Mouse (Mus musculus): Measurements from ENCODE around the gene Tent5b.

Tent5b gene

DNA sequence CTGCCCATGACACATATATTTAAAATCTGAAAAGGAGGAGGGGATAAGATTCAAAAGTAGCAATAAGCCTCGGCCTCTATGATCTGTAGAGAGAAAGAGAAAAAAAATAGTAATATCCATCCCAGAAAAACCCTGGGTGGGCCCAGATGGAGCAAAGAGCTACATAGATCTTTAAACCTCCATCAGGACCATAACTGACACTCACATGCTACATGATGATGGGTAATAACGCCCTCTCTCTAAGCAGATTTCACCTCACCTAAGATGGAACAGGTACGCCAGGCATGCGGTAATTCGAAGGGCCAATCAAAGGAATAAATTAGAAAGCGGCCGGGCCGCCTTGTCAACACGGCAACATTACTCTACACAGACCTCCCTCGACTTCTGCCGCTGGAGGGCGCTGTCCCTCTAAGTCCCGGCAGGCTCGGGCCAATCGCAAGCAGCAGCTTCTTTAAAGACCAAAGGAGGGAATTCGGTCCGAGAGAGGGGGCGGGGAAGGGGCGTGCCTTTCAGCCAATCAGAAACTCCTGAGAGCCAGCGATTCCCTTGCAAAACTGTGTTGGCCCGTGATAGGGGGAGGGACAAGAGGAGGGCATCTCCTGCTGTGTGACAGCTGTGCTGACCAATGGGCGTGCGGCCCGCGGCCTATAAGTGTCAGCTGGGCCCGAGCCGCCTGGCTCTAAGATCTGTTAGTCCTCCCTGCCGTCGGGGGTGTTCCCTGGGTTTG is at the start of gene Tent5b:
TSS of gene Tent5b (plus strand) at position 675 of the 727 bp plus-strand sequence.
- peak; percentile 91 to 93 for DNase-seq (ENCODE audit: low spot score in 2 of 2)

GRCm38 (mm10) chr4:133431508-133431907 is 48.4 kb upstream of the Tent5b start:
- DNase-seq (ENCODE audit: low spot score in 2 of 2), result no peak

DNA sequence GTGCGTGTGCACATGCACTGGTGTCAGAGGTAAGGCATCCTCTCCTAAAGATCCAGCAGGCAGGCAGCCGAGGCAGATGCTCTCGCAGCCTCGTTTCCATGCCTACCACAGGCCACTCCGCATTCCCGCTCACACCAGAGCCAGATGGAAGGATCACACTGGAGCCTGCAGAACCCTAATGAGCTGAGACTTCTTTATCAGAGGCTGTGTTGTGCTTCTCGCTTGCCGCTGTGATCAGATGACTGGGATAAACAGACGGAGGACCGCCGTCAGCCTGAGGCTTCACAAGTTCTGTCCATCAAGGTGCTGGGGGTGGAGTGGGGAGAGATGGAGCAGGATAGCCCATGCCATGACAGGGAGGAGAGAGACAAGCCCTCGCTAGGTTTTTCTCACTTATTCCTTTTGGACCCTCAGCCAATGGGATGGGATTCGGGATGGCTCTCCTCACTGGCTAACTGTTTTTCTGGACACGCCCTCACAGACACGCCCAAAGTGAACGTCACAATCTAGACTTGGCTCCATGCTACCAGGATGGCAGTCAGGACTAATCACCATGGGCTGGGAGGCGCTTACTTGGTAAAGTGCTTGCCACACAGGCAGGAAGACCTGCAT is 47.3 kb upstream of the Tent5b start:
- DNase-seq (ENCODE audit: low spot score in 2 of 2), result no peak

DNA sequence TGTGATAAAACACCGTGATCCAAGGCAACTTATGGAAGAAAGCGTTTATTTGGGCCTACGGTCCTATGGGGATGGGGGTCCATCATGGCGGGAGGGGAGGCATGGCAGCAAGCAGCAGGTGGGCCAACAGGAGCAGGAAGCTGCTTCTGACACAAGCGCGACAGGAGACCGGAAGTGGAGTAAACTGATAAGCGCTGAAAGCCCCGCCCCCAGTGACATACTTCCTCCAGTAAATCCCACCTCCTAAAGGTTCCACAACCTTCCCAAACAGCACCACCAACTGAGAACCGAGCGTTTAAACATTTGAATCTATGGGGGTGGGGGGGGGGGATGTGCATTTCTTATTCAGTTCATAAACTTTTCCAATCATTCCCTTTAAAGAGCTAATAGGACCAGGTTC is 44.0 kb upstream of the Tent5b start:
- DNase-seq (ENCODE audit: low spot score in 2 of 2), result no peak

GRCm38 (mm10) chr4:133439460-133440376 is 40.2 kb upstream of the Tent5b start:
- DNase-seq (ENCODE audit: low spot score in 2 of 2), result no peak

GRCm38 (mm10) chr4:133440377-133440795 is 39.5 kb upstream of the Tent5b start:
- DNase-seq (ENCODE audit: low spot score in 2 of 2), result no peak

- DNase-seq (ENCODE audit: low spot score in 2 of 2), result no peak
Measured at GRCm38 (mm10) chr4:133442194-133442593, 37.7 kb upstream of the Tent5b start.

DNA sequence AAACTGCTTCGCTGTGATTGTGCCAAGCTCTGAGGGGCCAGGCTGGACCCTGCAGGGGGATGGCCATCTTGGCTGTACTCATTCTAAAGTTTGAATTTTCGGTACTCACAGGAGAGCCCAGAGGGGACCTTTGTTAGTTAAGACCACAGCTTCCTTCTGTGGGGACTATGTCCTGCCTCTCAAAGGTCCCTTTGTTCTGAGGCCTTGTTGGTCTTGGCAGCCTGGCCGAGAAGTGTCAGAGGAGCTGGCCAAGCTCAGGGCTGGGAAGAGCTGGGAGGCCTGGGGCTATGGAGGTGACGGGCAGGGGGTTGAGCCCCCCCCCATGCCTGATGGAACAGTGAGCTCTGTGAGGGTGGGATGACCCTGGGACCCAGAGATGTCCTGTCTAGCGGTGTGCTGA is 36.8 kb upstream of the Tent5b start:
- DNase-seq (ENCODE audit: low spot score in 2 of 2), result no peak

DNA sequence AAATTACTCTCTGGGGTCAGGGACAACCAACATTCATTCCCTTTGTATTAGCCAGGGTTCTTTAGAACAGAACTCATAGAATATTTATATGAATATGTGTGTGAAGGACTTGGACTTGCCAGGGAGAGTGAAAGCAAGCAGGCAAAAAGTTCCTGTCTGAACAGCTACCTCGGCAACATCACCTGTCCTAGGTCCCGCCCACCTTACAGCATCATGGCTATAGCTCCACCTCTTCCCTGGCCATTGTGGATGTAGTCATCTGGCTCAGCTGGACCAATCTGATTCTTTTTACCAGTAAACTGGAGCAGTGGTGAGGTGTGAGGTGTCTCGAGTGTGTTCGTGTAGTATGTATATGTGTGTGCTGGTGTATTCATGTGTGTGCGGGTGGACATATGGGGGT is 34.2 kb upstream of the Tent5b start:
- DNase-seq (ENCODE audit: low spot score in 2 of 2), result no peak

DNA sequence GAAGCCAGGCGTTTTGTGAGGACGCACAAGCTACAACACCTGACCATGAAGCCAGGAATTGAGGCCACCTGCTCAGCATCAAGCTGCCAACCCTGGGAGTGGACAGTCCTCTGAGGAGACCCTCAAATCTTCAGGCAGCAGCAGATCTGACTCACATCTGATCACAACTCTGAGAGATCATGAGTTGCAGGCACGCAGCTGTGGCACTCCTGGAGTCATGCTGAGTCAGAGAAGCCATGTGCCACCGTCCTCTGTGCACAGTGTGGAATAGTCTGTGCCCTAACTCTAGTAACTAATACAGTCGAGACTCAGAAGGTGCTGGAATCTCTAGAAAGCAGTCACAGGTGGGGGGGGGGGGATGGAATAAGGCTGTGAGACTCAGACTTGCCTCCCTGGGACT is 32.6 kb upstream of the Tent5b start:
- DNase-seq (ENCODE audit: low spot score in 2 of 2), result no peak

DNA sequence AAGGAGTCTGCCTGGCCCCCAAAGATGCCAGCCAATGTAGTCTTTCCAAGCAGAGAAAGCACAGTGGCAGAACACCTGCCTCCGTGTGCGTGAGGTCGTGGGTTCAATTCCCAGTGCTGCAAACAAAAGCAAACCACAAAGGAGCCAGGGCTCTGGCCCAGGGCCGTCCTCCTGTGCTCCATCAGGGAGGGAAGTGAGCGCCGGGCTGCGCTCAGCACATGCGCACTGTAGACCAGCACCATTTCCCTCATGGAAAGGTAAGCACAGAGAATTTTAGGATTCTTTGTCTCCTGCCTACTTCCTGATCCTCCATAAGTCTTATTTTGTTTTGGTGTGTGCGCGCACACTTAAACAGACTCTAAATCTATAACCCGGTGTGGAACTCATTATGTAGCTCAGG is 32.0 kb upstream of the Tent5b start:
- no peak for DNase-seq (ENCODE audit: low spot score in 2 of 2)

GRCm38 (mm10) chr4:133448708-133449388 is 31.1 kb upstream of the Tent5b start:
- no peak for DNase-seq (ENCODE audit: low spot score in 2 of 2)

DNA sequence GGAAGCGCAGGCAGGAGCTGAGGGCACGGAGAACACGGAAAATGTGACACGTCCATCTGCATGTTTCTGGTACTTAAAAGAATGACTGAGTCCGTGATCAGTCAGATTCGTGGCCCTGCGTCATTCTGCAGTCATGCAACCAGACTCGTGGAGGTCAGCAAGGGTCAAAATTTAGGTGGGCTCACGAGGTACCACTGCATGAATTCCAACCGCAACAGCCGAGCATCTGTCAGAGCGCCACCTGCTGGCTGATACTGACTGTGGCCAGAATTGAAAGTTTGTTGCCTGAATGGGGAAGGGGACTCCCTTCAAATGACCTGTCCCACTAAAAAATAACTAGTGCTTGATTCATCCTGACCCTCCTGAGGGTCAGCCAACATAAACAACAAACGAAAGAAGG is 30.2 kb upstream of the Tent5b start:
- peak; percentile 27 to 52 for DNase-seq (ENCODE audit: low spot score in 2 of 2)

- DNase-seq (ENCODE audit: low spot score in 2 of 2), result peak; percentile 64 to 79
Measured at GRCm38 (mm10) chr4:133451536-133451935, 28.4 kb upstream of the Tent5b start.

DNA sequence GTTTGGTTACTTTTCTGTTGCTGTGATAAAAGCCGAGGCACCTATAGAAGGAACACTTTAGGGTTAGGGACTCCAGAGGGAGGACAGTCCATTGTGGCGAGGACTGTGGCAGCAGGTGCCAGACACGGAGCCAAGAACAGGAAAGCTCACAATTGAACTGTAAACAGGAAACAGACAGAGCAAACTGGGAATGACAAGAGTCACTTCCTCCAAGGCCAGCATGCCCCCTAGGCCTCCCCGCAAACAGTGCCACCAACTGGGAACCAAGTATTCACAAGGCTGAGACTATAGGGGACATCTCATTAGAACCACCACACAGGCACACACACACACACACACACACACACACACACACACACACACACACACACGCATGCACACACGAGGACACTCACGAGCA is 27.5 kb upstream of the Tent5b start:
- DNase-seq (ENCODE audit: low spot score in 2 of 2), result no peak

- DNase-seq (ENCODE audit: low spot score in 2 of 2), result no peak
Measured at GRCm38 (mm10) chr4:133458044-133458443, 21.9 kb upstream of the Tent5b start.

- no peak for DNase-seq (ENCODE audit: low spot score in 2 of 2)
Measured at GRCm38 (mm10) chr4:133460006-133460405, 19.9 kb upstream of the Tent5b start.

- DNase-seq (ENCODE audit: low spot score in 2 of 2), result no peak
Measured at GRCm38 (mm10) chr4:133460796-133461325, 19.1 kb upstream of the Tent5b start.

- no peak for DNase-seq (ENCODE audit: low spot score in 2 of 2)
Measured at GRCm38 (mm10) chr4:133461362-133461761, 18.6 kb upstream of the Tent5b start.

GRCm38 (mm10) chr4:133463184-133463583 is 16.7 kb upstream of the Tent5b start:
- DNase-seq (ENCODE audit: low spot score in 2 of 2), result no peak

GRCm38 (mm10) chr4:133468080-133468479 is 11.9 kb upstream of the Tent5b start:
- DNase-seq (ENCODE audit: low spot score in 2 of 2), result peak; percentile 63 to 69

DNA sequence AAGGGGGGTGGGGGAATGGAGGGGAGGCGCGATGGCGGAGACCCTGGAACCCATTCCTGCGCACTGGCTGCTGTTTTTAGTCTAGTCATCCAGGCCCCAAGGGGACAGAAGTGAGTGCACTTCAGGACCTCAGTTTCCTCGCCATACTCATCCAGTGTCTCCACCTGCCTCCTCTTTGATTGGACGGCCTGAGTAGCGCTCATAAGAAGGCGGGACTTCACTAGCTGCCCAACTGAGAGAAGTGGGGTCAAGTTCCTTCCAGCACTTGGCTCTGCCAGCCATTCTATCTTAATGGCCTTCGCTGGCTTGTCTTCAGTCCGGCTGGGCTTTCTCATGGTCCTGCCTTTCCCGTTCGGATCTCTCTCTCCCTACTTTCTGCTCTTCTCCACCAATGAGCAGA is 10.8 kb upstream of the Tent5b start:
- no peak for DNase-seq (ENCODE audit: low spot score in 2 of 2)

Measured in natural killer cell, adult 2 months (primary cell).